Mouse (Mus musculus): ENCODE measurements around the gene Oscp1.

The Oscp1 gene
- long read RNA-seq, experiment 1, full-length matches to known transcripts = 9 of 13 reads
- long read RNA-seq, experiment 1, partial matches to known transcripts = 0 of 13 reads
- long read RNA-seq, experiment 1, other reads (novel, unspliced or antisense) = 4 of 13 reads
- long read RNA-seq, experiment 2, full-length matches to known transcripts = 16 of 21 reads
- long read RNA-seq, experiment 2, partial matches to known transcripts = 0 of 21 reads
- long read RNA-seq, experiment 2, other reads (novel, unspliced or antisense) = 5 of 21 reads

DNA sequence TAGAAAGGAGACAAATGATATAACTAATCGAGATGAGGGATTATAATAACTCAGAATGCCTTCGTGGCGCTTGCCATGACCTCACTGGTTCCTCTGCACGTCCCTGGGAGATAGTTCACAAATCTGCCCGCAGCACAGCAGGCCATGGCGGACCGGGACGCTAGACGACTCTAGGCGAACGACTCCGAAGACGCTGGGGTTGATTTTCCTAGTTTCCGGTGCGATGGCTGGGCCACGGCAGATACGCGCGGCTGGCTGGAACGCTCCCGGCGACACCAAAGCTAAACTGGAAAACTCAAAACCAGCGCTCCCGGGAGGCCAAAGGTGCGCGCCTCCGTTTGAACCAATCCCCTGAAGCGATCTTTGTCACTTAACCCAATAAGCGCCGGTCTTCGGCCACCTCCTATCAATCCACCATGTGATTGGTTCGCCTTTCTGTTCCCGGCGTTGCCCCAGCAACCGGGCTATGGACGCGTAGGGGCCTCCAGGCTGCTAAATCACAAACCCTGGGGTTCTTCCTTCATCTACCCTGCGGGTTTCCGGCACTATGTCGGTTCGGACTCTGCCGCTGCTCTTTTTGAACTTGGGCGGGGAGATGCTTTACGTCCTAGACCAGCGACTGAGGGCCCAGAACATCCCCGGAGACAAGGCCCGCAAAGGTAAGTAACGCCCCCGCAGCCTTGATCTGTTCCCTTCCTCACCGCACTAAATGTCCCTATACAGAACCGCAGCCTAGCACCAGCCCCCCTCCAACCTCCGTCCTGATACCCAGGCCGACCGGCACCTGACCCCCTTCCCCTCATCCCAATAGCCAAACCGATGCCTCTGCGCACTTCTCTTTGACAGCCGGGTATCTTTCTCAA, at the start of gene Oscp1:
Gene Oscp1, plus strand, starts transcription at position 432 of the 863 bp plus-strand sequence.
- intact Hi-C loops (cut with DNase I) = no loop called here

DNA sequence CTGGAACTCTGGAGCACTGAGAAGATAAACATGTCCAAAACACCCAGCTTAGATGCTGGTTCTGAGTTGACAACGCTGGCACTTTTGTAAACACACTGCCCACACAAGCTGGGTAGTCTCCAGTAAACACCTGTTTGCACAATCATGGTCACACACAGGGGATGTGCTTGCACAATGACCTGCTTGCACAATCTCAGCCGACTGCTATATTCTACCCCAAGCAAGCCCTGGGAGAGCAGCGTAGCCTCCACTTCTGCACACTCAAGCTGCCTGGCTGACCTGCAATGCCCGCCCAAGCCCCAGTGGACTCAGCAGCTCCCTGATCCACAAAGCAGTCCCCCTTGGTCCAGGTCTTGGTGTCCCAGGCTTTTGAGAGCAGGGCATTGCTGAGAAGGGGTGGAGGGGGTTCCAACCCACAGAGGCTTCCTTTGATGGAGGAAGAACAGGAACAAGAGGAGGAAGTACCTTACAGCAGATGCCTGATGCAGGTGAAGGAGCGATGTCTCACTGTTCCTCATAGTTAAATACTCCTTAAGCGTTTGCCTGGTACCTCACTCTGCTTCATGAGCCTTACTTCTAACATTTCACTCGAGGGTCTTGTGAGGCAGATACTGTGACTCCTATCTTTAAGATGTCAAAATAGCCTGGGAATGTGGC, 40.6 kb upstream of the Oscp1 start:
- intact Hi-C loops (cut with DNase I) = no loop called here

DNA sequence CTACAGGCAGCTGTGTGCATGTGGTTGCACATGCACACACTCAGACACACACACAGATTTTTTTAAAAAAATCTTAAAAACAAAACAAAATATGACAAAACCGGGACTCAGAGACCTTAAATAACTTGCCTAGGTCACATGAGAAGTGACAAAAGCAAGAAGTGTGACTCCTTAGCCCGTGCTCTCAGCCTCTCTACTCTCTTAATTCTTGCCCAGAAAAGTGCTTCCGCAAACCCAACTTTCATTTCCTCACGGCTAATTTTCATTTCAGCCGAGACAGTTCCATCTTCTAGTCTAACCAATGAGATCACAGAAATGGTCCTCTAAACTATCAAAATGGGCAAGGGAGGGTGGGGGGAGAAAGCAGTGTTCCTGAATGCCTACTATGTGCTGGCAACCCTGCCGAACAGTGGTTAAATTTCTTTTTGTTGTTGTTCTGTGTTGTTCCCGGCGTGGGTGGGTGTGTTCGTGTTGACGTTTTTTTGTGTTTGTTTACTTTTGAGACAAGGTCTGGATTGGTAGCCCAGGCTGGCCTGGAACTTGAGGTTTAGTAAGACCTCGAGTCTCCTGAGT, 39.3 kb upstream of the Oscp1 start:
- intact Hi-C loops (cut with DNase I) = no loop called here

DNA sequence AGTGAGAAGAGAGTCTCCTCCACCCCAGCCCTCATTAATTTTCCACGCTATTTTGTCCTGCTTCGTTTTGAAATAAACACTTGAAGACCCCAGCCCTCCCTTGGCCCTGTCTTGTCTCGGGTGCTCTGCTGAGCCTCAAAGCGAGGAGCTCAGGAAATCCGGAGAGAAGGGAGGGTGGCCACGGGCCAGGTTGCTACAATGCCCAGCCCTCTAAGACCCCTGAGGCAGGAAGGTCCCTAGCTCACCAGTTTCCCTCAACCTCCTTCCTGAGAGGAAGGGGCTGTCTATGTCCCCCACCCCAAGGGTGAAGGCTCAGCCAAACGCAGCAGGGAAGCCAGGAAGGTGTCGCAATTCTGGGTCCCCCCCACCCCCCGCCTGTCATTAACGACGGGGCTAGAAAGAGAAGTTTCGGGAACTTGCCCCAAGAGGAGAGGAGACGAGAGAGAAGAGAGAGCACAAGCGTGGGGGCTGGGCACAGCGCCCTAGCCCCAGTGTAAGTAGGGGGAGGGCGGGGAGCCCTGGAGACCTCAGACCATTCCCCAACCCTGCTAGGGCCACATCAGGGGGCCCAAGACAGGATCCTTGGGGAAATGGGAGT, 34.0 kb upstream of the Oscp1 start, which contains the start of gene Csf3r:
Gene Csf3r, plus strand, starts transcription at position 248 of the 598 bp plus-strand sequence.
- intact Hi-C loops (cut with DNase I) = no loop called here

DNA sequence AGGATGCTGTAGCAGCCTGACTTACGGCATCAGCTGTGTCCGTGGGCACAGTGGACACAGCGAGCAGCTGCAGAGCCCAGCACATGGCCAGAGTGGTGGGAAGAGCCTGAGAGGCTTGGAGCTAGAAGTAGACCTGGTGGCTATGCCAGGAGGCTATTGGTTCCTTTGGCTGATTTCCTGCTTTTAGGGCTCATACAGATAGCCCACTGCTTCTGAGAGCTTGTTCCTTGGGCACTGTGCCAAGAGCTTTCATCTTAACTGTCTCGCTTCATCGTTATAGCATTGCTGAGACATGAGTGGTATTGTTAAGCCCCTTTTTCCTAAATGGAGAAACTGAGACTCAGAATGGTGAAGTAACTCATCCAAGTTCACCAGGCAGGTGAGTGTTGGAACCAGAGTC, 32.6 kb upstream of the Oscp1 start:
- intact Hi-C loops (cut with DNase I) = no loop called here

- intact Hi-C loops (cut with DNase I) = no loop called here
Observed at GRCm38 (mm10) chr4:126027980-126028379, 30.4 kb upstream of the Oscp1 start.

DNA sequence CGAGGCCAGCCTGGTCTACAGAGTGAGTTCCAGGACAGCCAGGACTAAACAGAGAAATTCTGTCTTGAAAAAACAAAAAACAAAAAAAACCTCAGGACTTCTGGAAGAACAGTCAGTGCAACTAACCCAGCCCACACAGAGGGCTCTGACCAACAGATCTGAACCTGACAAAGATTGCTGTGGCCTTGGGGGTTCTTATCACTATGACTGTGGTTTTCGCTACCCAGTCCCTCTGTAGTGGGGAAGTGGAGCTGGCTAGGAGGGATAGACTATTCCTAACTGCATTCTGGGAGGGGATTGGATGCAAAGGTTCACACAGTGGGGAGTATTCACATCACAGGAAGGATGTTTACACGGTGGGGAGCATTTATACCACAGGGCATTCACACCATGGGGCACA, 29.3 kb upstream of the Oscp1 start:
- intact Hi-C loops (cut with DNase I) = no loop called here

DNA sequence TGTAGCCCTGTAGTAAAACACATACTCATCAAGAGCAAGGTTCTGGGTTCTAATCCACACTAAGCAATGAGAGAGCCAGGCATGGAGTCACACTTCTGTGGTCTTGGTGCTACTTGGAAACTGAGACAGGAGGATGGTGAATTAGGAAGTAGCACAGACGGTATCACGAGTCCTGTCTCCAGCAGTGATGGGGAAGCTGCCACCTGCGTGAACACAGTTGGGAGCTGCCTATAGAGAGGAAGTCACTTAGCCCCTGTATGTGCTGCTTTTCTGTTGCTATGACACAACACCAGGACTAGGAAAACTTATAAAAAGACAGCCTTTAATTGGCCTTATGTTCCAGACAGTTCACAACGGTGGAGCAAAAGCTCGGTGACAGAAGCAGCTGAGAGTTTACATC, 27.7 kb upstream of the Oscp1 start:
- intact Hi-C loops (cut with DNase I) = no loop called here

DNA sequence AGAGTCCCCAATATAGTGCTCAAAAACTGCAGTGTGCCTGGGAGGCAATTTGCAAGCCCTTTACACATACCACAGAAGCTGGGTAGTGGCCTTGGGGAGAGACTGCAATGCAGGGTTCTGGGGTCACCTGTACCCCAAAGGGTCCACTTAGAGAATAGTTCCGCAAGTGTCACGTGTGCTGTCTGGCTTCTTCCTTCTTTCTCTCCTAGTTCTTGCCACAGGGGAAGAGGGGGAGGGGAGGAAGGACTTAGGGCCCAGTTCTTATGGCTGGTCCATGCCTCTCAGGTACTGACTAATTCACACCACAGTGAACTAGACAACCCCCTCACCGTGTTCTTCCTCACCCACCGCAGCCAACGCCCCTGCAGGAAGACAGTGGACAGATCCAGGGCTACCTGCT, 23.0 kb upstream of the Oscp1 start:
- intact Hi-C loops (cut with DNase I) = no loop called here

DNA sequence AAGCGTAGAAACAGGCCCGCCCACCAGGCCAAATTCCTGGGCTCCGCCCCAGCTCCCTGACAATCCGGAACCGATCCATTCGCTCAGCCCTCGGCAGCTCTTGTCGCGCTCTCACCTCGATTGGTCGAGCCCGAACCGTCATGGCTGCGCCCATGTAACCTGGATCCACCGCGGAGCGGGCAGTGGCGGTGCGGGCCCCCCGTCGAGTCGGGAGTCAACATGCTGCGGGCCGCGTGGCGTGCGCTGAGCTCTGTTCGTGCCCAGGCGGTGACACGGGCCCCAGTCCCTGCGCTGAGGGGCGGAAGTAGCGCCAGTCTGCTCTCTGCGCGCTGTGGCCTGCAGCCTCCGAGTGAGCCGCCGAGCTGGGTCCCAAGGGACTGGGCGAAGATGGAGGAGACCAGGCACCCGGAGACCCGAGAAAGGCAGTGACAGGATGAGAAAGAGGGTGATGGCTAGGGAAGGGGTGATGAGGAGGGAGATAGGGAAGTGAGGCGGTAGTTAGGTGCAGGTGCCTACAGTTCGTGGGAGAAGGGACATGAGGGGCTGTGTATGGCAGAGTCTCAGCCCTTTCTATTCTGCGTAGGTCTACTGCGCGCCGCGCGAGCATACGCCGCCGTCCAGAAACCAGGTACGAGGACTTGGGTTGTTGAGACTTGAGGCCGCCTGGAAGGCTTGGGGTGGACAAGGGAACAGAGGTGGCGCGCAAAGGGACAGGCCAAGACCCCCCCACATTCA, 11.3 kb upstream of the Oscp1 start, which contains the start of gene Mrps15:
Gene Mrps15, plus strand, starts transcription at position 75 of the 735 bp plus-strand sequence.
- intact Hi-C loops (cut with DNase I) = no loop called here

GRCm38 (mm10) chr4:126051617-126052016, 6.7 kb upstream of the Oscp1 start:
- intact Hi-C loops (cut with DNase I) = no loop called here

GRCm38 (mm10) chr4:126057207-126058133, 895 bp upstream of the Oscp1 start:
- intact Hi-C loops (cut with DNase I) = no loop called here

DNA sequence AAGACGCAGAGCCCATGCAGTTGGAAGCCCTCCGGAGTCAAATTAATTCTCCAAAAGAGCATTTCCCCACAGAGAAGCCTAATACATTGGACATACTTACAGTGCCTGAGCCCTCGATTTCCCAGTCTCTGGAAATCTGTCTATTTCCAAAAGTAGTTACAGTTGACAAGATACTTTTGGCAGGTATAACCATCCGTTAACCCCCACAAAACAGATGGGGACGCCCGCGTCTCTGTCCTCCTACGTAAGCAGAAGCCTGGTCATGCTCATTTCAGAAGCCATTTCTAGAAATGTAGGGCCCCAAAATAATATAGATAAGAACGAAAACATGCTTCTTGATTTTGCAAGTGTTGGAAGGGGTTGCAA, 615 bp downstream of the Oscp1 start:
- intact Hi-C loops (cut with DNase I) = no loop called here

GRCm38 (mm10) chr4:126062856-126063255, 4.5 kb downstream of the Oscp1 start:
- intact Hi-C loops (cut with DNase I) = no loop called here

GRCm38 (mm10) chr4:126065241-126065640, 6.9 kb downstream of the Oscp1 start:
- intact Hi-C loops (cut with DNase I) = no loop called here

DNA sequence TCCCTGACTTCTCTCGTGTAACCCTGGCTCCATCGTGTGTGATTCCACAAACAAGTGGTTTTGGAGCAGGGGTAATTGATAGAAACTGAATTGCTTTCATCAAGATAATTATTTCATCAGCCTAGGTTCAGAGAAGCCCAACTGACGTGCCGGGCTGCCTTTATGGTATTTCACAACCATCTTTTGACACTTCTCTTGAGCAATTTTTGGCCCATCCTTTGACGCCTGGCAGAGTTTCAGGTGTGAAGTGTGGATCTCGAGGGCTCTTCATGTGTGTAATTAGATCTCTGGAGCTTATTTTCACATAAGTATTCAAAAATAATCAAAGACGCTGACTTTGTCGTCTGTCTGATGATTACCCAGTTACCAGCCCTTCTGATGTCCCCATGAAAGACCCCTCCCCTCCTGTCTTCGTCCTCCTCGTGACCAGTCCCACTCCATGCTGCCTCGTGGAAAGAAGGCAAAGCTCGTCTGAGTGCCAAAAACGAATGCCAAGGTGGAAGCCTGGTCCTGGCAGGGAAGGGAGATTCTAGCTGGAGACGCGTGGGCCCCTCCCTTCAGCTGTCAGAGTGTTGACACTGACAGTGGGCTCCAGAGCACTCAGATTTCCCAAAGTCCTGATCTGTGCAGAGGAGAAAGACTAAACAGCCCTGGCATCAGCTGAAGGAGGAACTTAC, 9.2 kb downstream of the Oscp1 start:
- intact Hi-C loops (cut with DNase I) = no loop called here

GRCm38 (mm10) chr4:126068842-126069241, 10.5 kb downstream of the Oscp1 start:
- intact Hi-C loops (cut with DNase I) = no loop called here

DNA sequence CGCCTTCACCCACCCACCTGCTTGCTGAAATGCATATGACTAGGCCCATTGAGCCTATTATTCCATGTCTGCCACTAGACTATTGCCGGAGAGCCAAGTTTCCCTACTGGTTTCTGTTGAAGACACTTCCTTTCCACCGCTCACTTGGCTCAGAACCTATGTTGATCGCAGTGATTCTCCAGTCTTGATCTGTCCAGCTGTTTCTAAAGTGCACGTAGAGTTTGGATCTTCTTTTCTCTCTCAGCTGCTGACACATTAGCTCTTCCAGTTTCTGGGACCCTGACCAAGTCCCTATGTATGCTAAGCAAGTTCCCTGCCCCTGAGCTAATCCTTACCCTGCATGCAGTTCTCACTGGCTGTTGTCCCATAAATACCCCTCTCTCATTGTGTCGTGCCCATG, 19.5 kb downstream of the Oscp1 start:
- intact Hi-C loops (cut with DNase I) = no loop called here

GRCm38 (mm10) chr4:126079266-126079665, 20.9 kb downstream of the Oscp1 start:
- intact Hi-C loops (cut with DNase I) = no loop called here
